Mouse (Mus musculus) forebrain, embryonic 13.5 days (tissue): ENCODE measurements around the gene Spire2. TPM values are rescaled to one million over a fixed set of nuclear protein-coding genes. Genes with fewer than 3 reads are reported as not detected.

Experiments used
- ATAC-seq: fragments of 200-750 bp; cut with Nextera tagmentation; 2 replicates; pipeline ENCODE4 v1.8.0; 2017
- H3K27ac ChIP-seq: fragments of 300-500 bp; sonication (generic); 2 replicates; pipeline ENCODE4 v1.5.1; 2015; ENCODE audit warnings: inconsistent platforms, mild to moderate bottlenecking, moderate library complexity
- H3K27me3 ChIP-seq: fragments of 300-500 bp; sonication (generic); 2 replicates; pipeline ENCODE4 v1.6.1; 2015; ENCODE audit warnings: mild to moderate bottlenecking, inconsistent platforms
- H3K36me3 ChIP-seq: fragments of 300-500 bp; sonication (generic); 2 replicates; pipeline ENCODE4 v1.6.1; 2015; ENCODE audit warnings: mild to moderate bottlenecking, inconsistent platforms; ENCODE audit not compliant: poor library complexity, severe bottlenecking
- H3K4me1 ChIP-seq: fragments of 300-500 bp; sonication (generic); 2 replicates; pipeline ENCODE4 v1.6.1; 2015; ENCODE audit warnings: inconsistent platforms
- H3K4me2 ChIP-seq: fragments of 300-500 bp; sonication (generic); 2 replicates; pipeline ENCODE4 v1.6.1; 2015; ENCODE audit warnings: inconsistent platforms, mild to moderate bottlenecking, moderate library complexity
- H3K4me3 ChIP-seq: fragments of 300-500 bp; sonication (generic); 2 replicates; pipeline ENCODE4 v1.5.1; 2015; ENCODE audit warnings: mild to moderate bottlenecking, inconsistent platforms
- H3K9ac ChIP-seq: fragments of 300-500 bp; sonication (generic); 2 replicates; pipeline ENCODE4 v1.6.1; 2015; ENCODE audit warnings: mild to moderate bottlenecking, inconsistent platforms
- H3K9me3 ChIP-seq: fragments of 300-500 bp; sonication (generic); replicated peaks from 2 replicates; pipeline ENCODE4 v1.6.1; 2016; ENCODE audit warnings: inconsistent platforms
- WGBS: fragments of 180-500 bp; shearing (Covaris S2); methylation state at CpG from one replicate; pipeline ENCODE4 v1.1.7; 2015; 5-methylcytosine and 5-hydroxymethylcytosine counted together
- polyA plus RNA-seq: library from polyadenylated mRNA; unstranded; fragments of >200 nt; fragmentation: Nextera tagmentation; extraction: Ambion mirVana; gene quantifications from 2 replicates; pipeline ENCODE4 v1.2.1, GENCODE M21; 2015

The Spire2 gene
- polyA plus RNA-seq, 1 experiment from 2014 or later, result 21.3 TPM

GRCm38 (mm10) chr8:123337475-123337874, 5.0 kb downstream of the Spire2 start:
- Histone ChIP-seq H3K27me3 (no peaks in the 10 kb centered on the region), H3K9ac (no peak overlapping the region), H3K4me1 (peaks cover 19% of the 10 kb centered on the region), H3K27ac (no peak overlapping the region), H3K4me3 (no peak overlapping the region), H3K36me3 (peaks cover 11% of the 10 kb centered on the region; the same call in 1 of the 2 replicates), H3K4me2 (no peak overlapping the region), H3K9me3 (0 out of 2 replicates have a peak, but pooled peaks cover 5% of the 10 kb centered on the region)
- ATAC-seq, result no peak
- WGBS, result 89% methylated on average over 3 of the region's 3 CpGs

GRCm38 (mm10) chr8:123340071-123340470, 7.6 kb downstream of the Spire2 start:
- Histone ChIP-seq H3K36me3 (peaks cover 11% of the 10 kb centered on the region; the same call in 1 of the 2 replicates), H3K9ac (no peak overlapping the region), H3K4me3 (no peak overlapping the region), H3K4me1 (no peaks in the 10 kb centered on the region), H3K27ac (no peak overlapping the region), H3K4me2 (no peak overlapping the region), H3K27me3 (no peaks in the 10 kb centered on the region), H3K9me3 (0 out of 2 replicates have a peak, but pooled peaks cover 5% of the 10 kb centered on the region)
- 95% methylated on average over 4 of the region's 4 CpGs for WGBS
- ATAC-seq, result no peak

DNA sequence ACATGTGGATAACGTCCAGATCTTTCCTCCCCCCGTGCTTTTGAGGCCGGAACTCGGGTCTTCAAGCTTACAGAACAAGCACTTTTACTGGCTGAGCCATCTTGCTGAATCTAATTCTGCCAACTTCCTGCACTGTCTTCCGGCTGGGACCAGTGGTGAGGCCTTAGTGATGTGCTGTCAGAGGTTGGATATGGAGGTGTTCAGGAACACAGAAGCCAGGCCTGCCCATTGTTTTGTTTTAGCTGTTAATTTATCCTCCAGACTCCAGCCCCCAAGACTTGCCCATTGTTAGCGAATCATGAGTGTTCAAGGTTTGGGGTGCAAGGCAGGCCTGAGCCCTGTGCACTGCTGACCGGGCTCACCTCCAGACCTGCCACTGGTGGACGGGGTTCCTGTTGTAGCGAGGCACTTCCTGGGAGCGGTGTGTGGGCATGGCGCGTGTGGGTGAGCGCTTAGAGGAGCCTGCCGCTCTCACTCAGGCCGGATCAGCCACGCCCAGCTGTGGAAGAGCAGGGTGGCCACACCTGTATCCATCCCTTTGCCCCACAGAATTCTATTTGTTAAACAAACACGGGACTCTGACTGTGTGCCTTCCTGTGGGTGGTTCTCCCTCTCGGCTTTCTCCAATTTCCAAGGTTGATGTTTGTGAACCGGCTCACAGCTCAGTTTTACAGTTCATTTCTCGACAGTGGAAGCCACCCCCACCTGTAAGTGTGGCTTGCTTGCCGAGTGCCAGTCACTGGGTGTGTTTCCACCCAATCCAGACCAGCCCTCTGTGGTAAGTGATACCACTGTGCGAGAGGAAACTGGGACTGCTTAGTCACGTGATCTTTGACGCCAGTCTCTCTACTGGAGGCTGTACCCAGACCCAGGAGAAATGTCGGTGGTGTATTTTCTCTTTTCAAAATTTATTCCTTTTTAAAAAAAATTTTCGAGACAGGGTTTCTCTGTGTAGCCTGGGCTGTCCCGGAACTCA, 8.8 kb downstream of the Spire2 start:
- Histone ChIP-seq H3K9me3 (0 out of 2 replicates have a peak, but pooled peaks cover 5% of the 10 kb centered on the region), H3K27me3 (no peaks in the 10 kb centered on the region), H3K9ac (no peak overlapping the region), H3K4me2 (no peak overlapping the region), H3K4me1 (no peaks in the 10 kb centered on the region), H3K27ac (no peak overlapping the region), H3K4me3 (no peak overlapping the region), H3K36me3 (peaks cover 11% of the 10 kb centered on the region; the same call in 1 of the 2 replicates)
- ATAC-seq, result no peak
- 91% methylated on average over 27 of the region's 27 CpGs for WGBS

- H3K9me3 ChIP-seq, result 0 out of 2 replicates have a peak, but pooled peaks cover 5% of the 10 kb centered on the region
- H3K27ac ChIP-seq, result no peak overlapping the region
- H3K4me3 ChIP-seq, result no peak overlapping the region
- no peaks in the 10 kb centered on the region for H3K27me3 ChIP-seq
- no peak overlapping the region for H3K4me2 ChIP-seq
- ATAC-seq, result no peak
- H3K36me3 ChIP-seq, result peaks cover 11% of the 10 kb centered on the region; the same call in 1 of the 2 replicates
- 87% methylated on average over 8 of the region's 8 CpGs for WGBS
- H3K9ac ChIP-seq, result no peak overlapping the region
- H3K4me1 ChIP-seq, result no peaks in the 10 kb centered on the region
Observed at GRCm38 (mm10) chr8:123342253-123342652, 9.7 kb downstream of the Spire2 start.

DNA sequence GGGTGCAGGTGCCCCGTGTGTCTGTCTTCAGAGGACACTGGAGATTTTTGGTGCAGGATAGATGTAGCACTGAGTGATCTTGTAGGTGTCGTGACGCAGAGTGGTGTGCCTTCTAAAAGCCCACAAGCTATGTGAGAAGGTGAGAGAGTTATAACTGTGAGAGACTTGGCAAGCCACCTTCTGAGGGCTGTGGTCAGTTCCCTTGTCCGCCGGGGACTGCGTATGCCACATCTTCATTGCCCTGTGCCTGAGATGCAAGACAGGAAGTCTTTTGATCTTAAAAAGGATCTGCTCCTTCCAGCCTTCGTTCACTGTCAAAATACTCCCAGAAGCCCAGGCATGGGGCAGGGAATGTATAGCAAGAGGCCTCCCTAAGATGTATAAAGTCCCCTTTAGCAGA, 10.4 kb downstream of the Spire2 start:
- H3K27me3 ChIP-seq, result no peaks in the 10 kb centered on the region

DNA sequence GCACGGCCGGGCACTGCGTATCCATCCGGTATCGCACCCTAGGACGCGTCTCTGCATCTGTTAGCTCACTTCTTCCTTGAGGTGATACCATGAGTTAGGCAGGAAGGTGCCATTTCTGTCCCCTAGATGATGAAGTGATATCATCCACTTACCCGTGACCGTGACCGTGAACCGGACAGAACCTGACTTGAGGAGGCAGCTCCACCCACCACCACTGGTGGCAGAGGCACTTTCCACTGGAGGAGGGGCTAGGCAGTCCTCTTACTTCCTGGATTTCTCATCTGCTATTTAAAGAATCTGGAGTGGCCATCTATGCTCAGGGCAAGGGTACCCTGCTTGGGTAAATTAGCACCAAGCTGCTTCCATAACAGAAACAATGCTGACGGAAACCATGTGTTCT, 10.9 kb downstream of the Spire2 start:
- Histone ChIP-seq H3K9me3 (0 out of 2 replicates have a peak, but pooled peaks cover 5% of the 10 kb centered on the region), H3K36me3 (peaks cover 19% of the 10 kb centered on the region; the same call in 1 of the 2 replicates), H3K27me3 (no peaks in the 10 kb centered on the region), H3K4me2 (no peak overlapping the region), H3K4me1 (peaks cover 5% of the 10 kb centered on the region; the same call in 1 of the 2 replicates), H3K4me3 (no peak overlapping the region), H3K27ac (no peak overlapping the region), H3K9ac (no peak overlapping the region)
- ATAC-seq, result no peak
- 95% methylated on average over 12 of the region's 12 CpGs for WGBS

More for the DNA sequence above, 10.4 kb downstream of the Spire2 start:
- Histone ChIP-seq H3K4me2 (no peak overlapping the region), H3K9me3 (0 out of 2 replicates have a peak, but pooled peaks cover 5% of the 10 kb centered on the region), H3K4me3 (no peak overlapping the region), H3K27ac (no peak overlapping the region), H3K36me3 (peaks cover 14% of the 10 kb centered on the region; the same call in 1 of the 2 replicates), H3K9ac (no peak overlapping the region), H3K4me1 (no peaks in the 10 kb centered on the region; the same call in 1 of the 2 replicates)
- no peak for ATAC-seq
- WGBS, result 85% methylated on average over 7 of the region's 7 CpGs

GRCm38 (mm10) chr8:123345135-123345534, 12.6 kb downstream of the Spire2 start:
- H3K4me2 ChIP-seq, result no peak overlapping the region
- H3K4me3 ChIP-seq, result no peak overlapping the region
- peaks cover 18% of the 10 kb centered on the region; the same call in 1 of the 2 replicates for H3K36me3 ChIP-seq
- no peaks in the 10 kb centered on the region for H3K27me3 ChIP-seq
- H3K9me3 ChIP-seq, result no peaks in the 10 kb centered on the region
- no peak for ATAC-seq
- peaks cover 12% of the 10 kb centered on the region; the same call in 1 of the 2 replicates for H3K4me1 ChIP-seq
- no peak overlapping the region for H3K9ac ChIP-seq
- WGBS, result 91% methylated on average over 8 of the region's 8 CpGs
- no peak overlapping the region for H3K27ac ChIP-seq

GRCm38 (mm10) chr8:123345856-123346255, 13.3 kb downstream of the Spire2 start:
- Histone ChIP-seq H3K9me3 (no peaks in the 10 kb centered on the region), H3K4me3 (no peak overlapping the region), H3K4me2 (no peak overlapping the region), H3K27ac (no peak overlapping the region), H3K36me3 (peaks cover 17% of the 10 kb centered on the region; the same call in 1 of the 2 replicates), H3K27me3 (no peaks in the 10 kb centered on the region), H3K9ac (no peak overlapping the region), H3K4me1 (peaks cover 12% of the 10 kb centered on the region; the same call in 1 of the 2 replicates)
- no peak for ATAC-seq
- whole genome bisulfite sequencing, result 93% methylated on average over 6 of the region's 6 CpGs

- Histone ChIP-seq H3K27me3 (no peaks in the 10 kb centered on the region), H3K36me3 (peaks cover 12% of the 10 kb centered on the region; the same call in 1 of the 2 replicates), H3K9ac (no peak overlapping the region), H3K27ac (no peak overlapping the region), H3K4me1 (peaks cover 12% of the 10 kb centered on the region; the same call in 1 of the 2 replicates), H3K4me2 (no peak overlapping the region), H3K9me3 (no peaks in the 10 kb centered on the region), H3K4me3 (no peak overlapping the region)
- 81% methylated on average over 2 of the region's 2 CpGs for WGBS
- ATAC-seq, result no peak
Observed at GRCm38 (mm10) chr8:123347293-123347692, 14.8 kb downstream of the Spire2 start.

DNA sequence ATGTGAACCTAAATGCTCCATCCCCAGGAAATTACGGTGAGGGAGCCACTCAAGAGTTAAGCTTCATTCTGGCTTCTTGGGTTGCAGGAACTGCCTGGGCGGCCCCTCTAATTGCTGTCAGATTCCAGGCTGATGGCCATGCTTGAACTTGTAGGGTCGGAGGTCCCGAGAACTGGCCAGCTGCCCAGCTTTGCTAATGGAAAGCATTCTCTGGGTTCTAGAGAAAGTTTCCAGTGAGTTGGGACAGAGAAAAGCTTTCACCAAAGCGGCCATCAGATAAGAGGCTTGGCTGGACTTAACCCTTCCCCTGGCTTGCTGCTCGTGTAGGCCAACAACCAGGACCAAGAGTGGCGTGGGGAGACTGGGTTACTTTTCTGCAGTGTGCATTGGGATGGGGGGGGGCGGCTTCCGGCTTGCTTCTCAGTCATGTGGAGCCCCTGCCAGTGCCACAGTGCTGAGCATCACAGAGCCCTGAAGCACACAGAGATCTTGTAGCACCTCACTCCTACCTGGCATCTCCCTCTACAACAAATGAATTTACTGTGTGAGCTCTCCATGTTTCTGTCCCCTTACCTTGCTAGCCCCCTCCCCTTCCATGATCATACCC, 15.8 kb downstream of the Spire2 start:
- 64% methylated on average over 9 of the region's 9 CpGs for WGBS
- H3K4me1 ChIP-seq, result peaks cover 12% of the 10 kb centered on the region; the same call in 1 of the 2 replicates
- H3K9ac ChIP-seq, result no peak overlapping the region
- H3K4me2 ChIP-seq, result no peak overlapping the region
- no peaks in the 10 kb centered on the region for H3K9me3 ChIP-seq
- no peaks in the 10 kb centered on the region for H3K27me3 ChIP-seq
- peaks cover 12% of the 10 kb centered on the region; the same call in 1 of the 2 replicates for H3K36me3 ChIP-seq
- H3K4me3 ChIP-seq, result no peak overlapping the region
- no peak for ATAC-seq
- no peak overlapping the region for H3K27ac ChIP-seq

GRCm38 (mm10) chr8:123349073-123349472, 16.6 kb downstream of the Spire2 start:
- WGBS, result 92% methylated on average over 4 of the region's 4 CpGs

More at GRCm38 (mm10) chr8:123349073-123349472, 16.6 kb downstream of the Spire2 start:
- Histone ChIP-seq H3K27ac (no peak overlapping the region), H3K27me3 (no peaks in the 10 kb centered on the region), H3K9me3 (no peaks in the 10 kb centered on the region), H3K9ac (no peak overlapping the region), H3K4me2 (no peak overlapping the region), H3K4me3 (no peak overlapping the region), H3K36me3 (peaks cover 12% of the 10 kb centered on the region; the same call in 1 of the 2 replicates), H3K4me1 (peaks cover 12% of the 10 kb centered on the region; the same call in 1 of the 2 replicates)
- no peak for ATAC-seq
